Mouse (Mus musculus) E14TG2a.4 (cell line): ENCODE measurements around the gene Dlx3.

Source experiments
- CTCF ChIP-seq: conservative IDR thresholded peaks from 2 replicates; pipeline ENCODE4 v1.5.1; 2014; ENCODE audit warnings: low read length
- POU5F1 ChIP-seq: IDR thresholded peaks from 2 replicates; pipeline ENCODE4 v1.6.1; 2014; ENCODE audit warnings: low read length, borderline replicate concordance

GRCm38 (mm10) chr11:95144946-95145483 is 25.1 kb downstream of the Dlx3 start:
- TF ChIP-seq CTCF: no peak
- TF ChIP-seq POU5F1: no peak
